Mouse (Mus musculus): ENCODE results near the gene Dclk2. TPM values are rescaled to one million over a fixed set of nuclear protein-coding genes. Genes with fewer than 3 reads are reported as not detected.

Dclk2 gene
- total RNA-seq, 2 experiments from 2014 or later = 0.49 to 0.84 TPM

Other genes starting within 250 kb of the Dclk2 start
- gene Cd1d1, start 78.6 kb upstream of the Dclk2 start, total RNA-seq (2021) = 1 to 10 TPM; 4.6 to 8.4 TPM